Mouse (Mus musculus) lung, postnatal 36 days (tissue): ENCODE results near the gene Crtc1.

Experiments used
- DNase-seq: peaks from one replicate; pipeline ENCODE4 v3.0.0; 2022; ENCODE audit warnings: mixed read lengths

Gene Crtc1

DNA sequence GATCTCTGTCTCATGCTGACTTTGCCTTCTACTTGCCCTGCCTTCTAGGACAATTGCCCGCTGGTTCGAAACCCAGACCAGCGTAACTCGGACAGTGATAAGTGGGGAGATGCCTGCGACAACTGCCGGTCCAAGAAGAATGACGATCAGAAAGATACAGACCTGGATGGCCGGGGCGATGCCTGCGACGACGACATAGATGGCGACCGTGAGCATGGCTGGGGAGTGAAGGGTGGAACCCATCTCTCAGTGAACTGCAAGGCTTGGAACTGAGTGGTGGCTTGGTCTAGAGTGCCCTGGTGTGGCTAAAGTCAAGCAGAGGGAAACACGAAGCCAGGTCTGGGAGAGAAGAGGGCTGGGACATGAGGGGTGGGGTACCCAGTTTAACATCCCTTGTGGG lies 62.3 kb downstream of the Crtc1 start:
- no peak for DNase-seq

DNA sequence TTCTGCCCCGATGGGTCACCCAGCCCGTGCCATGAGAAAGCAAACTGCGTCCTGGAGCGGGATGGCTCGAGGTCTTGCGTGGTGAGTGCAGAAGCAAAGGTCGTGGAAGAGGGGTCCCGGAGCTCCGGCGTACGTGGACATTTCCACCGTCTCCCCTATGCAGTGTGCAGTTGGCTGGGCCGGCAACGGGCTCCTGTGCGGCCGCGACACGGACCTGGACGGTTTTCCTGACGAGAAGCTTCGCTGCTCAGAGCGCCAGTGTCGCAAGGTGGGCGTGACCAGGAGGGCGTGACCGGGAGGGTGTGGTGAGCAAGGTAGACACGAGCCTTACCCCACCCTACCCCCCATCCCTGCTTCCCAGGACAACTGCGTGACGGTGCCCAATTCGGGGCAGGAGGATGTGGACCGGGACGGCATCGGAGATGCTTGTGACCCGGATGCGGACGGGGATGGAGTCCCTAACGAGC lies 63.1 kb downstream of the Crtc1 start:
- peak; percentile 42 for DNase-seq

- DNase-seq, result peak; percentile 29
These were observed 64.0 kb downstream of the Crtc1 start for GRCm38 (mm10) chr8:70375212-70375859.

DNA sequence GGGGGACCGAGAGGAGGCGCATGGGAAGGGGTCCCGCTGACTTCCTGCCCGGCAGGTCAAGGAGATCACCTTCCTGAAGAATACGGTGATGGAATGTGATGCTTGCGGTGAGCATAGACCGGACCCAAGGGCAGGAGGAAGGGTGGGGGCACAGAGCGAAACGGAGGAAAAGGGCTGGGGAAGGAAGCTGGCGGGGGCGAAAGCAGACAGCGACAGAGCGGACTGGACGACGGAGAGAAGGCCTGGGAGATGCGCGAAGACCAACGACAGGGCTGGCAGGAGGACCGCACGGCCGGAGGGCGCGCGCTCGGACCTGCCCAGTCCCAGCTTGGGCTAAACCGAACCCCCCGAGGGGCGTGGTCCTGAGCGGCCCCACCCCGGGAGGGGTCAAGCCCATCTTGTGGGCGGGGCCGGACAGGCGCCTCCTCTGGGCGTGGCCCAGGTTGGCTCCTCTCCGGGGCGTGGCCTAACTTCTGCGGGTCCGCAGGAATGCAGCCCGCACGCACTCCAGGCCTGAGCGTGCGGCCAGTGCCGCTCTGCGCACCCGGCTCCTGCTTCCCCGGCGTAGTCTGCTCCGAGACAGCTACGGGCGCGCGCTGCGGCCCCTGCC lies 65.0 kb downstream of the Crtc1 start:
- peak; percentile 88 for DNase-seq

DNA sequence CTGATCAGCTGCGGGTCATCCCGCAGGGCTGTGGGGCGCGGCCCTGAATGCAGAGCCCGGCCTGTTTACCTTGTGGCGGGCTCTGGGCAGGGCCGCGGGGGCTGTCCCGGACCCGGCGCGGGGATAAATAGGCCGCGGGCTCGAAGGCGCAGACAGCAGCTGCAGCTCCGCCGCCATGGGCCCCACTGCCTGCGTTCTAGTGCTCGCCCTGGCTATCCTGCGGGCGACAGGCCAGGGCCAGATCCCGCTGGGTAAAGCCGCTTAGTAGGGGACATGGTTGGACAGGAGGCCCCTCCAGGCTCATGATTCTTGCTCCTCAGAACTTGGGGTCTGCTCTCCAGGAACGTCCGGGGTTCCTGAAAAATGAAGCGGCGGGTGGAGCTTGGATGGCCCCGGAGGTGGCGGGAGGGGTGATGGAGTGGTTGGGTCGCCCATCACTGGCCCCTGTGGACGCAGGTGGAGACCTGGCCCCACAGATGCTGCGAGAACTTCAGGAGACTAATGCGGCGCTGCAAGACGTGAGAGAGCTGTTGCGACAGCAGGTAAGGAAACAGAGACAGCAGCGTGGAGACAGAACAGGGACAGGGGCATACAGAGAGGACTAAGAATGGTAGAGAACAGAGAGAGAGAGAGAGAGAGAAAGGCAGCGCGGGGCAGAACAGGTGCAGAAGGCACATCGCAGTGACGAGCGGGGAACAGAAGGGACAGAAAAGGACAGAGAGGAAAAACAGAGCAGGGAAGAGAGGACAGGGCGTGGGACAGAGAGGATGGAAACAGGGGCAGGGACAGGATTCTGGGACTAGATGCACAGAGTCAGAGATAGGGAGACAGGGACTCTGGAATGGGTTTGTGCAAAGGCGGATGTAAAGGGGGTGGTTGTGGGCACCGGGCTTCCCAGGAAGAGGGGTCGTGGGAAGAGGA lies 65.7 kb downstream of the Crtc1 start, which contains the start of gene Comp:
TSS of gene Comp (plus strand) at position 162 of the 921 bp plus-strand sequence.
- no peak for DNase-seq

GRCm38 (mm10) chr8:70371951-70372350 lies 67.4 kb downstream of the Crtc1 start:
- DNase-seq, result no peak

DNA sequence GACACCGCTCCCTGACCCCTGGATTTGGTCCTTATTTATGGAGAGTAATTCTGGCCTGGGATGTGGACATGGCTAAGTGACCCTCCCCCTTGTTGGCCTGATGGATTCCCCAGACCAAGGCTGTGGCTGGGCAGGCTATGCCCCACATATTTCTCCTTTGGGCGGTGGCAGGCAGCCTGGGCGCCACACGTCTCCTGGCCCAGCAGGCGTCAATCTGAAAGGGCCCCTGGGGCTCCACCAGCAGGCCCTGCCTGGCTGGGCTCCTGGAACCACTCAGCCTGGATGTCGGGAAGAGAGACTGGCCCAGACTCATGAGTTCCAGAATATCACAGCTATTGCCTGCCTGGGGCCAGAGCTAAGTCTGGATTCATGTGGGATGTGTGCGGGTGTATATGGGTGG lies 68.9 kb downstream of the Crtc1 start:
- no peak for DNase-seq

- DNase-seq, result no peak
These were observed 72.8 kb downstream of the Crtc1 start for GRCm38 (mm10) chr8:70366588-70366987.

GRCm38 (mm10) chr8:70364066-70364465 lies 75.3 kb downstream of the Crtc1 start:
- peak; percentile 39 for DNase-seq

GRCm38 (mm10) chr8:70361484-70362032 lies 77.8 kb downstream of the Crtc1 start:
- no peak for DNase-seq

GRCm38 (mm10) chr8:70360769-70361168 lies 78.6 kb downstream of the Crtc1 start:
- peak; percentile 39 for DNase-seq

- DNase-seq, result peak; percentile 21
These were observed 80.0 kb downstream of the Crtc1 start for GRCm38 (mm10) chr8:70359411-70359810.

GRCm38 (mm10) chr8:70356111-70356510 lies 83.3 kb downstream of the Crtc1 start:
- no peak for DNase-seq

GRCm38 (mm10) chr8:70354004-70354403 lies 85.4 kb downstream of the Crtc1 start:
- DNase-seq, result no peak

DNA sequence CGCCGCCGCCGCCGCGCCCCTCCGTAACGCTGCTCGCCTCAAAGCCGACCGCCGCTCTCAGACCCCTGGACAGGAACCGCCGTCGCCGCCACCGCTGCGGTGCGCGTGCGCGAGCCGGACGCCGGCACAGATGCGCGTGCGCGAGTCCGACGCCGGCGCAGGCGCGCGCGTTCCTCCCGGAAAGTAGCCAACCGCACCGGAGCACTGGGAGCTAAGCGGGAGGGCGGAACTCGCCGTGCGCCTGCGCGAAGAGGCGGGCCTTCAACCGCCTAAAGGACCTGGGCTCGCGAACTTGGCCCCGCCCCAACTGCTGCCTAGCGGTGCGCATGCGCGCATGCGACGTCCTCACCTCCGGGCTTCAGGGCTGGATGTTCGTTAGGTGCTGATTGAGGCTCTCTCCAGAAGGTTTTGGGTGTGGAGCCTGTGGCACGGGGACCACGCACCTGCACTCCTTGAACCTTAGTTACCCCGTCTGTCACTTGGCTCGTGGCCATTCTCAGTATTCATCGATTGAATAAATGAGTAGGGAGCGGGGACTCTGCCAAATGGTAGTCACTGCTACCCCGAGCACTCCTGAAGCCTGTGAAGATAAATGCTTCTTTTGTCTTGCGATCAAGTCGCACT lies 86.1 kb downstream of the Crtc1 start, which contains the start of gene Upf1:
TSS of gene Upf1 (minus strand) at position 85 of the 624 bp plus-strand sequence.
- peak; percentile 98 for DNase-seq

DNA sequence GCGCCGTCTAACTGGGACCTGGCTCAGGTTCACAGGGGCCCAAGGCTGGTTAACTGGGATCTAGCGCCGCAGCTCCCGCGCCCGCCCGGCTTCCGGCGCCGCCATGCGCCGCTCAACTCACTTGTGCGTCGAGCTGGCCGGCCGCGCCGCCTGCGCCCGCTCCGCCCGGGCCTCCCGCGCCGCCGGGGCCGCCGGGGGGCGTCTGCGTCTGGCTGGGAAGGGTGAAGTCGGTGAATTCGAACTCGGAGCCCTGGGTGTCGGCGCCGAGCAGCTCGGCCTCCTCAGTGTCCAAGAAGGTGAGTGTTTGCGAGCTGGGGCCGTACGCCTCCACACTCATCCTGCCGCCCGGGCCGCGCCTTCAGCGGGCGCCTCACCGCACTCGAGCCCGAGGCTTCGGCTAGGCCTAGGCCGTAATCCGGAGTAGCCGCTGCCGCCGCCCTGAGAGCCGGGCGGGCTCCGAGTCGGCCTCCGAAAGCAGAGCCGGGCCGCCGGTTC lies 86.7 kb downstream of the Crtc1 start:
- no peak for DNase-seq

GRCm38 (mm10) chr8:70352000-70352384 lies 87.4 kb downstream of the Crtc1 start:
- DNase-seq, result no peak

DNA sequence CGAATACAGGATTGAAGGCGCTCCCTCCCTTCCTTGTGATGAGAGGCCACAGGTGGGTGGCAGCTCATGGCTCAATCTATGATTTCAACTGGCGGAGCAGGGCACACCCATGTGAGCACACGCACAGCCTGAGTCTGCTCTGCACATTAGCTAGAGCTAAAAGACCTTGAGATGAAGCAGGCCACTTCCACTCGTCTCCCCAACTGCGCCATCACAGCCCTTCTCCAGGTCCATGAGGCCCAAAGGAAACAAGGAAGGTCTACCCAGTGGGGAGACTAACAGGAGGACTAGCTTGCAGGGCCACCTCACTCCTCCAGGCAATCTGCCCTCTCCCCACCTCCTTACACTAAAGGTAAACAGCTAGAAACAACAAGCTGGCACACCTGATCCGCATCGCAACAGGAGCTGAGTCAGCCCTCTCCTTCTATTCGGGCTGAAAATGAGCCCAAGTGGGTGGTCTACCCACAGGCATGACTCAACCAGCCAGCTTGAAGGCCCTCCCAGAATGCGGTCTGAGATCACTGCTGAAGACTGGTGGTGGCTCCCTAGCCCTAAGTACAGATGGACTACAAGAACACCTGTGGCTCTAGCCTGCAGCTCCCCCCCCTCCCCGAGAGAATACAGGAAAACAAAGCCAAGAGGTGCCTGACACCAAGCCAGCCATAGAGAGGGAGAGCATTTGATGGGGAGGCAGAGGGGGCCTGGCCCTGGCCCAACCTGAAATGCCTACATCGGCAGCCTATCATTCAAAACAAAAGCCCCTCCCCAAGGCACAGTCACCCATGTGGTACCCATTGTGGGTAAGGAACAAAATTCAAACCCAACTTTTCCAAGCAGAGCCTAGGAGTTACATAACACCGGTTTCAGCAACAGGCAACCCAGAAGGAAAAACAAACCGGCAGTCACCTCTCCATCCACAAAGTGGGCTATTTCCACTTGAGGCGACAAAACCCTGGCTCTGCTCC lies 88.1 kb downstream of the Crtc1 start:
- peak; percentile 30 for DNase-seq

DNA sequence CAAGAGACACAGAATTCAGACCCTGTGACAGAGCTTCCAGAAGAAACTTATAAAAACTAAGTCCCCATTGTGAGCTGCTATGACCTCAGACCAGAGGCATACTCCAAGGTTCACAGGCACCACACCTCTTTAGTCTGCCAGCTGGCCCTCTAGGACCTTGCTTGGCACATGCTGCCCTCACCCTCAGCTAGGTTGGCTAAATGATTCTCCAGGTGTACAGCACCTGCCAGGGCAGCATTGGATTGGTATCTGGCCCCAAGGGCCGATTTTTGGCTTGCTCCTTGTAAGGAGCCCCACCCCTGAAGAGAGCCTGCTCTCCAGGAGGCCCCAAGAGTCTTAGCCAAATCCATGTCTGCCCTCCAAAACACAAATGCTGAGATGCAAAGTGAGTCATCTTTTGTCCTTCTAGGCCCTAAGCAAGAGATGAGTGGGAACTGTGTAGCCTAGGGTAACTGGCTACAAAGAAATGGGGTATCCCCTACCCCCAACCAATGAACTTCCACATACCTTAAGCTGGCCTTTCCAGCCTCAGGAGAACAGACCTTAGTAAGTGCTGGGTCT lies 91.4 kb downstream of the Crtc1 start:
- no peak for DNase-seq

DNA sequence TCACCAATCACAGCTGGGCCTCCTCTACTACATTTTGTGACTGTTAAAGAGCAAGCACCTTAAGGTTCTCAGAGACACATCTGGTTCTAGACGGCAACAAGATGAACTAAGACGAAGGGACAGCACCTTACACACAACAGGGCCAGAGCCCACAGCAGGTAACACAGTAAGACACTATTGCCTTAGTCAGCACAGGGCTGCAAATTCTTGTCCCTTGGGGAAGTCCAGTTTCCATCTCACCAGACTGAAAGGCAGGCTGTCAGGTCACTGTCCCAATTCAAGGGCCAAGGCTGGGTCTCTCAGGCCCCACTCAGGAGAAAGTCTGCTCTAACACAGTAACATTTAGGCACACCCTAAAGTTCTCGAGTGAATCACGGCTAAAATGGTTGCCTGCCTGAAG lies 91.9 kb downstream of the Crtc1 start:
- DNase-seq, result no peak

DNA sequence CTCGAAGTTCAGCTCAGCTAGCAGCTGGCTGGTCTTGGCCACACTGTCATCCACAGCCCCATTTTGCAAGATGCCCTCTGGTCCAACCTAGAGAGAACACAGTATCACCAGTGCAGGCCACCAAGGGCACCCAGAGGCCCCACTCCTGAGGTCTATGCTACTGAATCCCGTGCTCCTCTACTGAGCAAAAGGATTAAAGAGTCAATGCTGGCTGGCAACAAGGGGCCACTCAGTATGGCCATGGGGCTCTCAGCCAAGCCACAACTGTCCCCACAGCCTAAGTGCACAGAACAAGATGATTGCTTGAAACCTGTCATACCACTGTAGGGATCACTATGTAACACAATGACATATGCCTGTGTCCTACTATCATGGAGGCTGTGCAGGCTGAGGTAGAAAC lies 95.1 kb downstream of the Crtc1 start:
- DNase-seq, result no peak
